Mouse (Mus musculus) embryonic facial prominence, embryonic 11.5 days (tissue): Measurements from ENCODE around the gene Sacm1l. TPM values are rescaled to one million over a fixed set of nuclear protein-coding genes. Genes with fewer than 3 reads are reported as not detected.
A peak's percentile ranks its signal among the peaks of the same experiment; 100 is the strongest.

Source experiments
- ATAC-seq: fragments of 200-750 bp; cut with Nextera tagmentation; replicated peaks from 2 replicates; pipeline ENCODE4 v1.8.0; 2017; ENCODE audit warnings: low read depth; ENCODE audit not compliant: insufficient number of reproducible peaks, low FRiP score, low TSS enrichment
- DNase-seq: peaks from one replicate; pipeline ENCODE4 v3.0.0-alpha.2; 2015; ENCODE audit warnings: low spot score
- H3K27ac ChIP-seq: fragments of 300-500 bp; sonication (generic); replicated peaks from 2 replicates; pipeline ENCODE4 v1.5.1; 2014; ENCODE audit warnings: mild to moderate bottlenecking, low read depth, low read length, control low read depth
- H3K27me3 ChIP-seq: fragments of 300-500 bp; sonication (generic); 2 replicates; pipeline ENCODE4 v1.6.1; 2014; ENCODE audit warnings: mild to moderate bottlenecking, low read length, moderate library complexity, mixed read lengths; ENCODE audit not compliant: control insufficient read depth, insufficient read depth
- H3K36me3 ChIP-seq: fragments of 300-500 bp; sonication (generic); replicated peaks from 2 replicates; pipeline ENCODE4 v1.6.1; 2014; ENCODE audit warnings: low read depth, mild to moderate bottlenecking, low read length, moderate library complexity, mixed read lengths; ENCODE audit not compliant: control insufficient read depth, insufficient read depth
- H3K4me1 ChIP-seq: fragments of 300-500 bp; sonication (generic); 2 replicates; pipeline ENCODE4 v1.6.1; 2014; ENCODE audit warnings: low read length, mixed read lengths; ENCODE audit not compliant: control insufficient read depth, insufficient read depth
- H3K4me2 ChIP-seq: fragments of 300-500 bp; sonication (generic); 2 replicates; pipeline ENCODE4 v1.6.1; 2014; ENCODE audit warnings: low read depth, mild to moderate bottlenecking, control low read depth, low read length, moderate library complexity
- H3K4me3 ChIP-seq: fragments of 300-500 bp; sonication (generic); 2 replicates; pipeline ENCODE4 v1.5.1; 2014; ENCODE audit warnings: low read depth, low read length, control low read depth
- H3K9ac ChIP-seq: fragments of 300-500 bp; sonication (generic); replicated peaks from 2 replicates; pipeline ENCODE4 v1.6.1; 2014; ENCODE audit warnings: mild to moderate bottlenecking, control low read depth, low read length
- H3K9me3 ChIP-seq: fragments of 300-500 bp; sonication (generic); replicated peaks from 2 replicates; pipeline ENCODE4 v1.6.1; 2016; ENCODE audit warnings: mild to moderate bottlenecking, low read length, inconsistent platforms, mixed read lengths; ENCODE audit not compliant: control insufficient read depth
- WGBS: fragments of 180-500 bp; shearing (Covaris S2); extraction: QIAGEN DNeasy Blood & Tissue Kit; methylation state at CpG from one replicate; pipeline ENCODE4 v1.1.7; 2014; 5-methylcytosine and 5-hydroxymethylcytosine counted together
- polyA plus RNA-seq: library from polyadenylated mRNA; unstranded; fragments of >200 nt; fragmentation: Nextera tagmentation; extraction: Ambion mirVana; gene quantifications from 2 replicates; pipeline ENCODE4 v1.2.1, GENCODE M21; 2014

Sacm1l gene
- polyA plus RNA-seq, 1 experiment from 2014 or later = 62.4 TPM

- WGBS = 85% methylated on average over 2 of the region's 2 CpGs
- no peaks in the 10 kb centered on the region for H3K36me3 ChIP-seq
Observed at GRCm38 (mm10) chr9:123539823-123540222, 10.3 kb downstream of the Sacm1l start.

GRCm38 (mm10) chr9:123554599-123554998 lies 25.0 kb downstream of the Sacm1l start:
- Histone ChIP-seq H3K27me3 (no peaks in the 10 kb centered on the region), H3K9ac (no peak overlapping the region), H3K4me1 (no peaks in the 10 kb centered on the region), H3K27ac (no peak overlapping the region), H3K36me3 (peaks cover 3% of the 10 kb centered on the region), H3K9me3 (no peaks in the 10 kb centered on the region), H3K4me2 (no peak overlapping the region), H3K4me3 (no peak overlapping the region)
- DNase-seq = peak; percentile 34
- no peak; the same call in 1 of the 2 replicates for ATAC-seq
- WGBS = 5% methylated on average over 3 of the region's 3 CpGs

More at GRCm38 (mm10) chr9:123539823-123540222, 10.3 kb downstream of the Sacm1l start:
- no peak for DNase-seq
- Histone ChIP-seq H3K4me3 (no peak overlapping the region), H3K9ac (no peak overlapping the region), H3K9me3 (no peaks in the 10 kb centered on the region), H3K4me1 (no peaks in the 10 kb centered on the region), H3K27ac (no peak overlapping the region), H3K27me3 (no peaks in the 10 kb centered on the region), H3K4me2 (no peak overlapping the region)
- ATAC-seq = no peak

- Histone ChIP-seq H3K27me3 (no peaks in the 10 kb centered on the region), H3K27ac (no peak overlapping the region), H3K4me3 (no peak overlapping the region), H3K4me2 (no peak overlapping the region), H3K36me3 (no peaks in the 10 kb centered on the region; the same call in 1 of the 2 replicates), H3K9me3 (no peaks in the 10 kb centered on the region), H3K4me1 (no peaks in the 10 kb centered on the region), H3K9ac (no peak overlapping the region)
- WGBS = 81% methylated on average over 10 of the region's 10 CpGs
- ATAC-seq (no peak), DNase-seq (no peak)
Observed at GRCm38 (mm10) chr9:123577360-123578192, 48.0 kb downstream of the Sacm1l start.

GRCm38 (mm10) chr9:123589240-123589910 lies 59.8 kb downstream of the Sacm1l start:
- WGBS = 90% methylated on average over 7 of the region's 7 CpGs
- DNase-seq (no peak), ATAC-seq (no peak)
- Histone ChIP-seq H3K9me3 (no peaks in the 10 kb centered on the region), H3K4me2 (no peak overlapping the region), H3K4me1 (no peaks in the 10 kb centered on the region), H3K4me3 (no peak overlapping the region), H3K9ac (no peak overlapping the region), H3K36me3 (no peaks in the 10 kb centered on the region), H3K27me3 (no peaks in the 10 kb centered on the region), H3K27ac (no peak overlapping the region)

- H3K9ac ChIP-seq = no peak overlapping the region
- no peak overlapping the region for H3K4me2 ChIP-seq
- H3K27me3 ChIP-seq = no peaks in the 10 kb centered on the region
- no peak overlapping the region for H3K27ac ChIP-seq
- no peaks in the 10 kb centered on the region for H3K4me1 ChIP-seq
- H3K36me3 ChIP-seq = no peaks in the 10 kb centered on the region
- H3K4me3 ChIP-seq = no peak overlapping the region
- WGBS = 91% methylated on average over 4 of the region's 4 CpGs
- ATAC-seq (no peak), DNase-seq (no peak)
- no peaks in the 10 kb centered on the region for H3K9me3 ChIP-seq
Observed at GRCm38 (mm10) chr9:123595194-123595593, 65.6 kb downstream of the Sacm1l start.

GRCm38 (mm10) chr9:123596910-123597309 lies 67.4 kb downstream of the Sacm1l start:
- DNase-seq = no peak
- Histone ChIP-seq H3K36me3 (no peaks in the 10 kb centered on the region), H3K4me2 (no peak overlapping the region), H3K27ac (no peak overlapping the region), H3K4me1 (no peaks in the 10 kb centered on the region), H3K9me3 (no peaks in the 10 kb centered on the region), H3K27me3 (no peaks in the 10 kb centered on the region), H3K4me3 (no peak overlapping the region), H3K9ac (no peak overlapping the region)
- no peak for ATAC-seq
- 92% methylated on average over 2 of the region's 2 CpGs for WGBS

GRCm38 (mm10) chr9:123597376-123597775 lies 67.8 kb downstream of the Sacm1l start:
- H3K27ac ChIP-seq = no peak overlapping the region
- H3K4me2 ChIP-seq = no peak overlapping the region
- no peaks in the 10 kb centered on the region for H3K27me3 ChIP-seq
- no peaks in the 10 kb centered on the region for H3K36me3 ChIP-seq
- DNase-seq (no peak), ATAC-seq (no peak)
- H3K4me1 ChIP-seq = no peaks in the 10 kb centered on the region
- H3K4me3 ChIP-seq = no peak overlapping the region
- no peak overlapping the region for H3K9ac ChIP-seq
- H3K9me3 ChIP-seq = no peaks in the 10 kb centered on the region
- 91% methylated on average over 2 of the region's 2 CpGs for WGBS

GRCm38 (mm10) chr9:123601529-123601928 lies 72.0 kb downstream of the Sacm1l start:
- ATAC-seq (no peak), DNase-seq (no peak)
- Histone ChIP-seq H3K4me2 (no peak overlapping the region), H3K4me3 (no peak overlapping the region), H3K9ac (no peak overlapping the region), H3K27ac (no peak overlapping the region), H3K4me1 (no peaks in the 10 kb centered on the region), H3K9me3 (no peaks in the 10 kb centered on the region), H3K27me3 (no peaks in the 10 kb centered on the region), H3K36me3 (no peaks in the 10 kb centered on the region)
- 78% methylated on average over 1 of the region's 1 CpGs for WGBS
